Mouse (Mus musculus): ENCODE results near the gene Syk. TPM values are rescaled to one million over a fixed set of nuclear protein-coding genes. Genes with fewer than 3 reads are reported as not detected.

Syk gene
- total RNA-seq, 1 experiment from 2014 or later: 83.0 TPM

- ATAC-seq (replicated peaks; ENCODE audit: low read depth, poor library complexity, severe bottlenecking): peak; percentile 45
These were observed 16.7 kb upstream of the Syk start for GRCm38 (mm10) chr13:52566188-52566760.

DNA sequence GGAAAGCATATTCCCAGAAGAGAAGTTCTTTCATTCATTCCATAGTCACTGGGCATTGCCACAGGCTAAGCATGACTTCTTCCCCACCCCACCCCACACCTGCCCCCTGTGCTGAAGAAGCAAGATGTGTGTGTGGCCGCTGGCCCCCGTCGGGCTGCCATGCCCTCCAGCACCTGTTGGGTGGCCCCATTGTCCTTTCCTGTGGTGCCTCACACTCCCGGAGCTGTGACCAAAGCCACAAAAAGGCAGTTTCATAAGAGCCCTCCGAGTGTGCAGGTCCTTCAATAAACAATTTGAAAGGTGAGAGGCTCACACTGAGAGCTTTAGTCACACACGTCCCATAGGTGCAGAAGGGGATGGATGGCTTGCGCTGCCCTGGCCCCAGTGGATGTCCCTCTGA is 16.2 kb upstream of the Syk start:
- no peak for ATAC-seq (replicated peaks; ENCODE audit: low read depth, poor library complexity, severe bottlenecking)

DNA sequence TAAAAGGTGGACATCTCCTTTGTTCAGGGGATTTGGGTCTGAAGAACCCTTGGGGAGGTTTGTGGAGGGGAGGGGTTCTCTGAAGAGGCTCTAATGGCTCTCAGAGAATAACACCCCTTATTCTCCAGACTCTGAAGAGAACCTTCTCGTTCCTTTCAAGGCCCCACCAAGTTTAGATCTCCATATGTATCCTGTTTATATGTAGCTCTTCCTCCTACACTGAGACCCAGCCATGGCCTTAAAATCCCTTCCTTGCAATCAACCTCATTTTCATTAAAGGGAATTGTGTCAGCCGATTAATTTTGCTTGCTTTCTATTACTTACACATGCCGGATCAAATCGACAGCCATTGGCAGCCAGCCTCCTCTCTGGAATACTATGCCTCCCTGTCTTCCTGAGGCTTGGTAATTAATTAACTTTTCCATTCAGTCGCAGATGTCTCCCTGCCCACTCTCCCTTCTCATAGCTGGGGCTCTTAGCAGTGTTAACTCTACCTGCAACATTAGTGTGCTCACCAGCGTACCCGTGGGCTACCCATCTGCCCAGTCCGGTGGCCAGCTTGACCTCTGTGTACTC is 13.7 kb upstream of the Syk start:
- ATAC-seq (replicated peaks; ENCODE audit: low read depth, poor library complexity, severe bottlenecking): no peak

DNA sequence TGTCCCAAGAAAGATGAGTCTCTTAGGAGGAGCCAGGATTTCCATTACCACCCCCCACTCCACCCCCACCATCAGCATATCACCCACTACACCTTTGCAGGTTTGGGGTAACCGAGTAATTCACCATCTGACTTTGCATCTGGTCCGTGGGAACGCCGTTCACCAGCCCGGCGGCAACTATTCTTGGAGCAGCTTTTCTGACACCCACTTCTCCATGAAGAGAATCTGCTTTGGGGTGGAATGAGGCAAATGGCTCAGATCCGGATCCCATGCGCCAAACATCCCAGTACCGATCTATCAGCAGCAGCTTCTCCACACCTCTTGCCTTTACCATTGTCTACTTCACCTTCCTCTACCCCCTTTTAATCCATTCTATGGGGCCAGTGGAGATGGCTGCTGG is 12.7 kb upstream of the Syk start:
- ATAC-seq (replicated peaks; ENCODE audit: low read depth, poor library complexity, severe bottlenecking): no peak

DNA sequence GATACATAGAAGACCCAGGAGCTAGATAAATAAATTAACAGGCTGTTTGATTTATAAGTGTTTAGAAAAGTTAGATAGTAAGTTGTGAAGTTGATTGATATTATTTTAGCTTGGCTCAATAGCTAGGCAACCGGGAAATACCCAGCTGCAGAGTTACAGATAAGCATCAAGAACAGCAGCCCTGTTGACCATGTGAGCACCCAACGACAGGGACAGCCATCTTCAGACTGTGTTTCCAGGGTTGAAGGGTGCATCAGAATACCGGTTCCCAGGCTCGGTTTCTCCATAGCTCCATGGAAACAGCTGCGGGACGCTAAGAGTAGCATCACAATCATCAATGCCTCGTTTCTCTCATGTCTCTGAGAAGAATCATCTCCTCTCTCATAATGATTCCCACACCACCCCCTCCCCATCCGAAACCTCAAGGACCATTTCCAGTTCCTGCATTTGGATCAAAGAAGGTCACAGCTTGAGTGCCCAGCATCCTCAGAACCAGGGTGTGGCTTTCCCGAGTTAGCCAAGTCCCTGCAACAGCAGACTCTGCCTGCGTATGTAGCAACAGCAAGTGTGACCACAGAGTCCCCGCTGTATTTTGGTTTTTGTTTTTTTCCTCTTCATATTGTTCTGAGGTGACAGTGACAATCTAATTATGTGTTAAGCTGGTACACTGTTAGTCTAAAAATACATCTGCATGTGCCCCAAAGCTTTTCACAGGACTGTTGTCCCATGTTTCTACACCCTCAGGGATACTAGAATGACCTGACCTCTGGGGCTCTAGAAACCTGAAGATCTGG is 11.2 kb upstream of the Syk start:
- ATAC-seq (replicated peaks; ENCODE audit: low read depth, poor library complexity, severe bottlenecking): peak; percentile 68

DNA sequence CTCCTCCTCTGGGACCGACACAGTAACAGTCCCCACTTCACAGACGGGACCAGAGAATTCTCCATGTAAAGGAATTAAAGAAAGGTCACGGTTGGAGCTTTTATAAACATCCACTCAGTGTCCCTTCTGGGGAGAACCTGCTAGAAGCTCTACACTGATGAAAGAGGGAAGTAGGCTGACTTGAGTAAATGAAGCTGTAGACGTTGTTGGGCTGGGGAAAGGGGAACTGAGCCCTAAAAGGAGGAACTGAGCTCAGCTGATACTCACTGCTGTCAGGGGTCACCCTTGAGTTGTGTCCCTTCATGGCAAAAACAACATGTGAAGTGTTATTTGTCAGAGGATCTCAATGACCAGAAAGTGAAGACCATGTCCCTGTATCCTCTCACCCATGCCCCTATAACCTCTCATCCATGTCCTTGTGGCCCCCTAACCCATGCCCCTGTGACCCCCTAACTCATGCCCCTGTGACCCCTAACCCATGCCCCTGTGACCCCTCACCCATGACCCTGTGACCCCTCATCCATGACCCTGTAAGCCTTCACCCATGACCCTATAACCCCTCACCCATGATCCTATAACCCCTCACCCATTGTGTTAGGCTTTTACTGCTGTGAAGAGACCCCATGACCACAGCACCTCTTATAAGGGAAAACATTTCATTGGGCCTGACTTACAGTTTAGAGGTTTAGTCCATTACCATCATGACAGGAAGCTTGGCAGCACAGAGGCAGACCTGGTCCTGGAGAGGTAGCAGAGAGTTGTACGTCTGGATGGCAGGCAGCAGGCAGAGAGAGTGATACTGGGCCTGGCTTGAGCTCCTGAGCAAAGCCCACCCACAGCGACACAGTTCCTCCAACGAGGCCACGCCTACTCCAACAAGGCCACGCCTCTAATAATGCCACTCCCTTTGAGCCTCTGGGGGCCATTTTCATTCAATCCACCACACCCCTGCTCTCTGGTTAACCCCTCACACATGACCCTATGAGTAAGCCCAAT is 10.2 kb upstream of the Syk start:
- ATAC-seq (replicated peaks; ENCODE audit: low read depth, poor library complexity, severe bottlenecking): peak; percentile 75

- ATAC-seq (replicated peaks; ENCODE audit: low read depth, poor library complexity, severe bottlenecking): peak; percentile 22
These were observed 8.7 kb upstream of the Syk start for GRCm38 (mm10) chr13:52574311-52574710.

- ATAC-seq (replicated peaks; ENCODE audit: low read depth, poor library complexity, severe bottlenecking): no peak
These were observed 7.5 kb upstream of the Syk start for GRCm38 (mm10) chr13:52575483-52575882.

DNA sequence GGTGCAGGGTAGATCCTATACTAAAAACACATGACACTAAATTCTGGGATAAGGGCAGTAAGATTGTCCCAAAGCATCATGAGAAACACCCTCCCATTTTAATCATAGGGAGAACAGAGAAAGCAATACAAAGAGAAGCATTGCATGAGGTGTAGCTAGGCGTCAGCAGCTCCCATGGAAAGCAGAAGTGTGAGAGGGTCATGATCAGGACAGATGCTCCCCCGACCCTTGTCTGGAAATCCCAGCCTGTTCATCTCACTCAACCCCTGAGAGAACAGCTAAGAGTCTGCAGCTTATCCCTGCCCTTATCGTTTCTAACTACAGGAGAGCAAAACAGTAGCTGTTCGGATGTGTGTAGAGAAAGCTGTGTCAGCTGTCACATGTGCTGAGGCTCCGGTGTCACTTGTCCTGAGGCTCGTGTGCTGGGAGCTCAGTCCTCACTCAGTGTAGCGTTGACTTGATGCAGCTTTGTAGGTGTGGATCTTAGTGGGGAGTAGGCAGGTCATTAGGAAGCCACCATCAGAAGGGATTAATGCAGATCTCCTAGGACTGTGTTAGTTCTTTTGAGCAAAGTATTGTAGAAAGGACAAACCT is 6.9 kb upstream of the Syk start:
- no peak for ATAC-seq (replicated peaks; ENCODE audit: low read depth, poor library complexity, severe bottlenecking)

- no peak for ATAC-seq (replicated peaks; ENCODE audit: low read depth, poor library complexity, severe bottlenecking)
These were observed 6.1 kb upstream of the Syk start for GRCm38 (mm10) chr13:52576841-52577240.

DNA sequence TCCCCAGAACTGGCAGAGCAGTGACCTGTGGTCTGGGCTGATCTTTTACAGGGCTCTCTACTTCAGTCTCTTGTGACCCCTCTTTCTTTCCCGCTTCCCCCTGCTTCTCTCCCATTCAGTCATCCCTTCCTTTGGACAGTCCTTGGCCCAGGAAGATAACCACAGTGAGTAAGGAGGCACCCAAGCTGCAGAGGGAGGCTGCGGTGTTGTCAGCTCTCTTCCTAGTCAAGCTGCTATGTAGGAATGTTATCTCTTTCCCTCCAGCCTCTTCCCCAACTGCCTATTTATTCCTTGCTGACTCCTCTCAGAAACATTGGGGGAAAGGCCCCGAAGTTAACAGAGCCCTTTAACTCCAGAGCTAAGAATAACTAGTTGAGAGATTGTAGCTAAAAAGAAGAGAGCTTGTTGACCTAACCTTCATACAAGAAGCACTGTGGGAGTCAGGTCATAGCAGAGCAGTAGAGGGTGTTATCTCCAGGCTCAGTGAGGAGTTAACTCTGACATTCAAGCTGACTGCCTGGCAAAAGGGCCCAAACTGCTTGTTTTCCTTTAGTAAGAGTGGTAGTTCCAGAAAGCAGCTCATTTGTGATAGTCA is 5.5 kb upstream of the Syk start:
- ATAC-seq (replicated peaks; ENCODE audit: low read depth, poor library complexity, severe bottlenecking): peak; percentile 36; the same call in 1 of the 2 replicates

DNA sequence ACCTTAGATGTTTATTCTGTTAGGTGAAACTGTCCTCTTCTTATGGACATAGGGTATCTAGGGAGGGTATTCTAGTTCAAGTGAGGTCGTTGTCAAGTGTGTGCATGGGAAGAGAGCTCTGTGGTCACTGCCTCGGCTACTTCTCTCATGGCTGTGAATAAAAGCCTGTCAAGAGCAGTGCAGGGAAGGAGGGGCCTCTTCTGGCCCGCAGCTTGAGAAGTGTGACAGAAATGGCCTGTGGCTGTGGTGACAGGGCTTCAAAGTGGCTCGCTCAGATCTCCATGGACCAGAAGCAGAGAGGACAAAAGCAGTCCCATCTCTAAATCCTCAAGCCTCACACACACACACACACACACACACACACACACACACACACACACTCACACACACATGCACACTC is 5.0 kb upstream of the Syk start:
- ATAC-seq (replicated peaks; ENCODE audit: low read depth, poor library complexity, severe bottlenecking): peak; percentile 37

GRCm38 (mm10) chr13:52578776-52579175 is 4.2 kb upstream of the Syk start:
- ATAC-seq (replicated peaks; ENCODE audit: low read depth, poor library complexity, severe bottlenecking): no peak

DNA sequence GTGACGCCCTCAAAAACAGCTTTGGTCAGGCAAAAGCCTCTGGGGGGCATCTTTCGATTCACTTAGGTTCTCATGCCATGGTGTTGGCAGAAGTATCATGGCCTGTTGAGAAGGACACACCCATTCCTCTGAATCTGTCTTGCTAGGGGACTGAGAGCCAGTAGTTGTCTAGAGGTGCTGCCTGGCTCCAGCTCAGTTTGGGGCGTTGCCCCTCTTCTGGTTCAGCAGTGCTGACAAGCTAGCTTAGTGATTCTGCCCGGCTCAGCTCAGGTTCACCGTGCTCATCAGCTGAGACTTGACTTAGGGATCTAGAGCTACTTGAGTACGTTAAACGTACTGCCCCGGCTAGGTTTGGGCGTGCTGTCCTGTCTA is 481 bp upstream of the Syk start:
- peak; percentile 47 for ATAC-seq (replicated peaks; ENCODE audit: low read depth, poor library complexity, severe bottlenecking)

DNA sequence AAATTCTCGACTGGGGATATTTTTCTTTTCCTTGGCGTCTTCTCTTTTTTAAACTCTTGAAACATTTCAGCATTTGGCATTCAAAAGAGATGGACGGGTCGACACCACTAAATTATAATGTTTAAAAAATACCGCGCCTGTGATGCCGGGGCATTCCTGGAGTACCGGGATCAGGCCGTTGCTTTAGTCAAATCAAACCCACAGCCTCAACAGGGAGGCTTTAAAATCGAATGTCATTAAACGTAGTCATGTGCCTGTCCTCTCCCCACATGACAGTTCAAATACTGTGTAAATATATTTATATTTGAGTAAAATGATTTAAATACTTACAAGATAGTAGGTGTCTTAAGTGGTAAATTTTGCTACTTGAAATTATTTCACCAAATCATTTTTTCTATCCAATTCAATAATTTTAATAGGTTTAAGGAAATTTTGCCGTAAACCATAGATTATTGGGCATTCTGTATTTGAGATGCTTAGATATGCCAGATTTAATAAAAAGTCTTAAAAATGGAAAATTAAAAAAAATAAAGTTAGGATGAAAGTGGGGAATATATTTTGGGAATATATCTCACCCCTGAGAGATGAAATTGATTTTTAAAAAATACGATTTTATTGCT is 1.1 kb downstream of the Syk start:
- ATAC-seq (replicated peaks; ENCODE audit: low read depth, poor library complexity, severe bottlenecking): no peak

GRCm38 (mm10) chr13:52584654-52585455 is 1.9 kb downstream of the Syk start:
- 0 out of 2 replicates have a peak, but pooled peaks have one; percentile 26 for ATAC-seq (replicated peaks; ENCODE audit: low read depth, poor library complexity, severe bottlenecking)

GRCm38 (mm10) chr13:52587761-52588160 is 4.8 kb downstream of the Syk start:
- no peak for ATAC-seq (replicated peaks; ENCODE audit: low read depth, poor library complexity, severe bottlenecking)

GRCm38 (mm10) chr13:52589043-52589442 is 6.1 kb downstream of the Syk start:
- ATAC-seq (replicated peaks; ENCODE audit: low read depth, poor library complexity, severe bottlenecking): no peak
